Mouse (Mus musculus): ENCODE measurements around the gene Reep3.

- no peak for TF ChIP-seq MAFK (IDR thresholded peaks at IDR 0.05; ENCODE audit: insufficient replicate concordance, low read length)
- TF ChIP-seq CTCF (conservative IDR thresholded peaks at IDR 0.05 in 1 of 2, IDR thresholded peaks at IDR 0.05 in 1 of 2; ENCODE audit: low read depth in 2 of 2, low read length in 2 of 2), result no peak
- TF ChIP-seq POLR2A (IDR thresholded peaks at IDR 0.05; ENCODE audit: low read depth, low read length), result no peak
- no peak for TF ChIP-seq TBP (conservative IDR thresholded peaks at IDR 0.05; ENCODE audit: low read depth, low read length)
- no peak for TF ChIP-seq GABPA (IDR thresholded peaks at IDR 0.05; ENCODE audit: insufficient replicate concordance, low read depth, low read length)
- no peak for TF ChIP-seq POLR2AphosphoS2 (IDR thresholded peaks at IDR 0.05; ENCODE audit: low read depth, low read length)
- no peak for TF ChIP-seq NRF1 (IDR thresholded peaks at IDR 0.05; ENCODE audit: low read depth, low read length)
- no peak for TF ChIP-seq JUN (IDR thresholded peaks at IDR 0.05; ENCODE audit: insufficient read depth, low read depth, low read length)
- TF ChIP-seq NELFE (IDR thresholded peaks at IDR 0.05; ENCODE audit: low read depth, low read length), result no peak
- no peak for TF ChIP-seq ZC3H11A (IDR thresholded peaks at IDR 0.05; ENCODE audit: low read depth, low read length)
- no peak for TF ChIP-seq IRF4 (IDR thresholded peaks at IDR 0.05; ENCODE audit: low read depth, low read length)
- no peak for TF ChIP-seq TCF12 (IDR thresholded peaks at IDR 0.05; ENCODE audit: low read depth, low read length)
- no peak for TF ChIP-seq RCOR1 (conservative IDR thresholded peaks at IDR 0.05; ENCODE audit: low read depth, low read length)
- no peak for TF ChIP-seq SMC3 (IDR thresholded peaks at IDR 0.05; ENCODE audit: low read depth, low read length)
These were observed 38.4 kb downstream of the Reep3 start for GRCm38 (mm10) chr10:67058297-67058696.

Measured in CH12.LX (cell line).